Mouse (Mus musculus) CH12.LX (cell line): ENCODE measurements around the gene Cacnb4. TPM values are rescaled to one million over a fixed set of nuclear protein-coding genes. Genes with fewer than 3 reads are reported as not detected.

ENCODE experiments used
- DNase-seq: peaks from one replicate; pipeline ENCODE4 v3.0.0-alpha.2; 2013; ENCODE audit errors: extremely low read depth
- H3K27ac ChIP-seq: 2 replicates; pipeline ENCODE4 v1.5.1; 2012; ENCODE audit warnings: low read depth, mild to moderate bottlenecking, control low read depth, moderate library complexity; ENCODE audit not compliant: insufficient read depth
- H3K27me3 ChIP-seq: replicated peaks from 2 replicates; pipeline ENCODE3; 2012; ENCODE audit warnings: inconsistent platforms
- H3K36me3 ChIP-seq, 2 experiments: replicated peaks in 1 of 2; 2 replicates each; pipeline versions ENCODE3 to v1.6.1; 2012; ENCODE audit warnings: inconsistent platforms in 1 of 2, low read length in 1 of 2, mild to moderate bottlenecking in 1 of 2, mixed read lengths in 1 of 2, moderate library complexity in 1 of 2; ENCODE audit not compliant: control insufficient read depth in 1 of 2, insufficient read depth in 1 of 2
- H3K4me1 ChIP-seq, 2 experiments: 2 replicates each; pipeline ENCODE4 v1.6.1; 2012; ENCODE audit warnings: inconsistent platforms in 1 of 2, moderate library complexity in 1 of 2; ENCODE audit not compliant: insufficient read depth in 2 of 2, control insufficient read depth in 1 of 2
- H3K4me2 ChIP-seq: 2 replicates; pipeline ENCODE4 v1.6.1; 2012; ENCODE audit warnings: low read depth, mild to moderate bottlenecking, control low read depth; ENCODE audit not compliant: poor library complexity, insufficient read depth, severe bottlenecking
- H3K4me3 ChIP-seq, 3 experiments: fragments of 150-350 bp in 1 of 3; sonication (generic) in 1 of 3; replicated peaks in 1 of 3; 2 replicates each; pipeline versions ENCODE3 to v1.5.1; 2011 to 2012; ENCODE audit warnings: low read depth in 2 of 3, low read length in 2 of 3, mild to moderate bottlenecking in 2 of 3, moderate library complexity in 2 of 3, control low read depth in 1 of 3, improper control_type of control experiment in 1 of 3, inconsistent platforms in 1 of 3, mixed read lengths in 1 of 3; ENCODE audit not compliant: poor library complexity in 1 of 3
- H3K79me2 ChIP-seq: replicated peaks from 2 replicates; pipeline ENCODE4 v1.6.1; 2012; ENCODE audit warnings: mild to moderate bottlenecking, moderate library complexity; ENCODE audit not compliant: control insufficient read depth, poor library complexity, insufficient read depth, severe bottlenecking; ENCODE audit errors: extremely low read depth
- H3K9ac ChIP-seq: 2 replicates; pipeline ENCODE4 v1.6.1; 2012; ENCODE audit warnings: low read depth, mild to moderate bottlenecking, control low read depth, moderate library complexity; ENCODE audit not compliant: insufficient read depth
- H3K9me3 ChIP-seq: replicated peaks from 2 replicates; pipeline ENCODE3; 2012; ENCODE audit warnings: low read length, inconsistent platforms, mixed read lengths
- BHLHE40 ChIP-seq: IDR thresholded peaks from 2 replicates; pipeline ENCODE4 v1.6.1; 2011; ENCODE audit warnings: mild to moderate bottlenecking, low read depth, low read length, improper control_type of control experiment
- CHD1 ChIP-seq: IDR thresholded peaks from 2 replicates; pipeline ENCODE4 v1.6.1; 2012; ENCODE audit warnings: low read depth, low read length, improper control_type of control experiment, inconsistent platforms
- CHD2 ChIP-seq: IDR thresholded peaks from 2 replicates; pipeline ENCODE4 v1.6.1; 2011; ENCODE audit warnings: low read length, improper control_type of control experiment
- CTCF ChIP-seq, 2 experiments: IDR thresholded peaks in 1 of 2; conservative IDR thresholded peaks in 1 of 2; 2 replicates each; pipeline ENCODE4 v1.5.1; 2011 to 2012; ENCODE audit warnings: low read depth in 2 of 2, low read length in 2 of 2, improper control_type of control experiment in 1 of 2, inconsistent platforms in 1 of 2, mild to moderate bottlenecking in 1 of 2, moderate library complexity in 1 of 2
- E2F4 ChIP-seq: IDR thresholded peaks from 2 replicates; pipeline ENCODE4 v1.6.1; 2011; ENCODE audit warnings: low read depth, low read length, improper control_type of control experiment; ENCODE audit not compliant: insufficient replicate concordance
- ELF1 ChIP-seq: IDR thresholded peaks from 2 replicates; pipeline ENCODE4 v1.6.1; 2014; ENCODE audit warnings: low read depth, mild to moderate bottlenecking, inconsistent platforms, low read length, improper control_type of control experiment
- EP300 ChIP-seq: IDR thresholded peaks from 2 replicates; pipeline ENCODE4 v1.6.1; 2011; ENCODE audit warnings: low read length, improper control_type of control experiment
- ETS1 ChIP-seq: conservative IDR thresholded peaks from 2 replicates; pipeline ENCODE4 v1.6.1; 2012; ENCODE audit warnings: low read depth, mild to moderate bottlenecking, inconsistent platforms, low read length, improper control_type of control experiment, moderate library complexity
- GABPA ChIP-seq: IDR thresholded peaks from 2 replicates; pipeline ENCODE4 v1.6.1; 2012; ENCODE audit warnings: low read depth, low read length, improper control_type of control experiment, inconsistent platforms; ENCODE audit not compliant: insufficient replicate concordance
- HCFC1 ChIP-seq: IDR thresholded peaks from 2 replicates; pipeline ENCODE4 v1.6.1; 2012; ENCODE audit warnings: low read depth, mild to moderate bottlenecking, inconsistent platforms, low read length, improper control_type of control experiment
- IRF4 ChIP-seq: IDR thresholded peaks from 2 replicates; pipeline ENCODE4 v1.6.1; 2014; ENCODE audit warnings: low read depth, mild to moderate bottlenecking, inconsistent platforms, low read length, improper control_type of control experiment
- JUND ChIP-seq: conservative IDR thresholded peaks from 2 replicates; pipeline ENCODE4 v1.6.1; 2011; ENCODE audit warnings: low read depth, low read length, improper control_type of control experiment
- MAFK ChIP-seq: IDR thresholded peaks from 2 replicates; pipeline ENCODE4 v1.6.1; 2011; ENCODE audit warnings: low read length, improper control_type of control experiment; ENCODE audit not compliant: insufficient replicate concordance
- MAX ChIP-seq: IDR thresholded peaks from 2 replicates; pipeline ENCODE4 v1.6.1; 2011; ENCODE audit warnings: low read length, improper control_type of control experiment
- MEF2A ChIP-seq: IDR thresholded peaks from 2 replicates; pipeline ENCODE4 v1.6.1; 2014; ENCODE audit warnings: low read depth, mild to moderate bottlenecking, inconsistent platforms, low read length, improper control_type of control experiment, borderline replicate concordance
- MXI1 ChIP-seq: IDR thresholded peaks from 2 replicates; pipeline ENCODE4 v1.6.1; 2011; ENCODE audit warnings: mild to moderate bottlenecking, low read depth, low read length, improper control_type of control experiment
- MYC ChIP-seq: IDR thresholded peaks from 2 replicates; pipeline ENCODE4 v1.6.1; 2011; ENCODE audit warnings: low read depth, mild to moderate bottlenecking, improper control_type of control experiment, low read length
- NRF1 ChIP-seq: IDR thresholded peaks from 2 replicates; pipeline ENCODE4 v1.6.1; 2014; ENCODE audit warnings: low read depth, mild to moderate bottlenecking, inconsistent platforms, low read length, improper control_type of control experiment, moderate library complexity
- PAX5 ChIP-seq: IDR thresholded peaks from 2 replicates; pipeline ENCODE4 v1.6.1; 2012; ENCODE audit warnings: low read length, inconsistent platforms, mixed read lengths
- POLR2A ChIP-seq: IDR thresholded peaks from 2 replicates; pipeline ENCODE4 v1.6.1; 2011; ENCODE audit warnings: low read depth, mild to moderate bottlenecking, improper control_type of control experiment, low read length
- POLR2AphosphoS2 ChIP-seq: IDR thresholded peaks from 2 replicates; pipeline ENCODE4 v1.6.1; 2011; ENCODE audit warnings: low read depth, low read length, improper control_type of control experiment
- RAD21 ChIP-seq: IDR thresholded peaks from 2 replicates; pipeline ENCODE4 v1.6.1; 2011; ENCODE audit warnings: low read depth, mild to moderate bottlenecking, low read length, improper control_type of control experiment, moderate library complexity
- RCOR1 ChIP-seq: conservative IDR thresholded peaks from 2 replicates; pipeline ENCODE4 v1.6.1; 2012; ENCODE audit warnings: low read depth, mild to moderate bottlenecking, inconsistent platforms, low read length, improper control_type of control experiment
- USF1 ChIP-seq: IDR thresholded peaks from 2 replicates; pipeline ENCODE4 v1.6.1; 2014; ENCODE audit warnings: low read depth, mild to moderate bottlenecking, inconsistent platforms, low read length, improper control_type of control experiment
- USF2 ChIP-seq: conservative IDR thresholded peaks from 2 replicates; pipeline ENCODE4 v1.6.1; 2011; ENCODE audit warnings: low read depth, low read length, improper control_type of control experiment
- ZC3H11A ChIP-seq: IDR thresholded peaks from 2 replicates; pipeline ENCODE4 v1.6.1; 2012; ENCODE audit warnings: low read depth, mild to moderate bottlenecking, inconsistent platforms, low read length, improper control_type of control experiment
- ZKSCAN1 ChIP-seq: IDR thresholded peaks from 2 replicates; pipeline ENCODE4 v1.6.1; 2012; ENCODE audit warnings: low read depth, inconsistent platforms, low read length, improper control_type of control experiment, borderline replicate concordance
- ZMIZ1 ChIP-seq: IDR thresholded peaks from 2 replicates; pipeline ENCODE4 v1.6.1; 2012; ENCODE audit warnings: low read depth, mild to moderate bottlenecking, inconsistent platforms, low read length, improper control_type of control experiment
- ZNF384 ChIP-seq: IDR thresholded peaks from 2 replicates; pipeline ENCODE4 v1.6.1; 2012; ENCODE audit warnings: low read depth, low read length, improper control_type of control experiment, inconsistent platforms
- dilution Hi-C: fragments of 300-500 bp; cut with MboI; formaldehyde crosslinking; loops from 2 replicates; pipeline ENCODE4 v1.14.3; 2020; ENCODE audit warnings: low sequenced_read_pairs; ENCODE audit not compliant: extremely low pct_unique_long_range_greater_than_20kb, extremely low pct_ligation_motif_present
- in situ Hi-C: fragments of 300-500 bp; cut with MboI; formaldehyde crosslinking; loops from 3 replicates; pipeline ENCODE4 v1.14.3; 2019; ENCODE audit warnings: low sequenced_read_pairs, low pct_ligation_motif_present, low pct_unique_long_range_greater_than_20kb, mixed read lengths
- polyA plus RNA-seq: library from polyadenylated mRNA; unstranded; fragments of >175 nt; gene quantifications from 2 replicates; pipeline ENCODE4 v1.2.1, GENCODE M21; 2012; ENCODE audit warnings: low read depth; ENCODE audit not compliant: insufficient read length
- total RNA-seq, 2 experiments: library from RNA; depleted of rRNA; stranded (reverse); fragments of 300-350 nt in 1 of 2; fragments of >200 nt in 1 of 2; gene quantifications; 2 replicates each; pipeline ENCODE4 v1.2.3; 2012 to 2014

Cacnb4 gene
- total and polyA plus RNA-seq, 3 experiments, result 0.77 to 3.4 (median 1.5) TPM

DNA sequence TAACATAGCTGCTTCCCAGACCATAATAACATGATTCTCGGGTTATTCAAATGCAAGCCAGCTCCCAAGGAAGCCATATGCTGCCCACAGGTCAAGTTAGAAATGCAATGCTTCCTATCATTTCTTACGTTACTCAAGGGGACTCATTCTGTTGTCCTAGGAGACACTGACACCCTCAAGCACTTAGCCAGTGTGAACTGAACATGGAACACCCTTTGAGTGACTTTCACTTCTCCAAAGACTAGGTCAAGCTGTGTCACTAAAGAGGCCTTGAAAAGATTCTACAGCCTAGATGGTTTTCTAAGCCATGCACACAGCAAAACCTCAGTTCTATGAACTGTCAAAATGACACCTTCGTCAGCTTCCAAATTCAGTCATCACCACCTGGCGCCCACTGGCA lies 98.9 kb downstream of the Cacnb4 start:
- H3K4me1 ChIP-seq, result peaks cover 0 to 8% of the 10 kb centered on the region in 2 experiments; a peak in 1 of 4 replicates
- no peak for TF ChIP-seq POLR2AphosphoS2
- TF ChIP-seq MXI1, result no peak
- no peak for TF ChIP-seq ELF1
- TF ChIP-seq ZMIZ1, result no peak
- no peak for TF ChIP-seq USF1
- TF ChIP-seq MEF2A, result no peak
- no peak for TF ChIP-seq MYC
- no peak for TF ChIP-seq RAD21
- no peak for TF ChIP-seq IRF4
- no peak for TF ChIP-seq USF2
- TF ChIP-seq EP300, result no peak
- no peak for TF ChIP-seq GABPA
- no peak for TF ChIP-seq MAFK
- no peak for TF ChIP-seq ZKSCAN1
- no peak for TF ChIP-seq CHD2
- no peak for TF ChIP-seq HCFC1
- TF ChIP-seq ZC3H11A, result no peak
- no peak for TF ChIP-seq ZNF384
- H3K9ac ChIP-seq, result no peak overlapping the region
- peak; percentile 16 for DNase-seq
- in situ Hi-C loops (loop anchor here (10.0 to 25.0 kb wide), 2 partner anchors 165 to 273 kb away; partner anchors contain the start of gene Arl5a), dilution Hi-C loops (no loop called here)
- no peaks in the 10 kb centered on the region for H3K27me3 ChIP-seq
- no peaks in the 10 kb centered on the region for H3K36me3 ChIP-seq
- no peak overlapping the region for H3K27ac ChIP-seq
- H3K79me2 ChIP-seq, result no peaks in the 10 kb centered on the region
- no peak overlapping the region for H3K4me3 ChIP-seq
- no peaks in the 10 kb centered on the region for H3K9me3 ChIP-seq
- H3K4me2 ChIP-seq, result no peak overlapping the region

DNA sequence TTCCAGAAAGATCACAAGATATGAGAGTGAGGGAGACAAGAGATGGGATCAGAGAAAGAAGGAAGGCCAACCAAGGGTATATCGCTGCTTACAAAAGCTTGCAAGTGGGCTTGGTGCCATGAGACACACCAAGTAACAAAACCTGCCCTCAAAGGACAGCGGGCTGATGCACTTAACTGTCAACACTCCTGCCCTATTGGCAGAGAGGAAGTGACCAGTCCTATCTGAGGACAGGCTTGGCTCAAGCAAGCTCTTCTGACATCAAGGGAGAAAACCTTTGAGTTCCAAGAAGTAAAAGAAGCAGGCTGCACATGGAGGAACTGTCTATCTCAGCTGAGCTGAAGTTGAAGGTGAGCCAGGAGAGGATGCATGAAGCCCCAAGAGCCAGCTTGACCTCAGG lies 100.1 kb downstream of the Cacnb4 start:
- H3K4me2 ChIP-seq, result no peak overlapping the region
- no peak overlapping the region for H3K4me3 ChIP-seq
- in situ Hi-C loops, result loop anchor here (10.0 to 25.0 kb wide), 2 partner anchors 164 to 272 kb away; partner anchors contain the start of gene Arl5a
- H3K9ac ChIP-seq, result no peak overlapping the region
- DNase-seq, result no peak
- no peaks in the 10 kb centered on the region for H3K36me3 ChIP-seq
- H3K27ac ChIP-seq, result no peak overlapping the region
- no peaks in the 10 kb centered on the region for H3K79me2 ChIP-seq
- H3K9me3 ChIP-seq, result no peaks in the 10 kb centered on the region
- peaks cover 0 to 9% of the 10 kb centered on the region in 2 experiments; a peak in 1 of 4 replicates for H3K4me1 ChIP-seq
- dilution Hi-C loops, result no loop called here
- H3K27me3 ChIP-seq, result no peaks in the 10 kb centered on the region
- TF ChIP-seq PAX5 (no peak), HCFC1 (no peak), IRF4 (no peak), NRF1 (no peak), CTCF (conservative IDR thresholded peaks at IDR 0.05 in 1 of 2, IDR thresholded peaks at IDR 0.05 in 1 of 2; ENCODE audit: low read depth in 2 of 2, low read length in 2 of 2) (no peak), RCOR1 (no peak), BHLHE40 (no peak), JUND (no peak), RAD21 (no peak), MAFK (no peak), MAX (no peak), ZNF384 (no peak), CHD1 (no peak), POLR2A (no peak), ETS1 (no peak), E2F4 (no peak), CHD2 (no peak), MEF2A (no peak), MXI1 (no peak)
